22 mouse cellular contexts compared by ENCODE assay signal in genomic region chr10:21488374-21488930, GRCm38 (mm10).
DNase-seq lines count a peak whose midpoint lies in the region; ATAC-seq and TF ChIP-seq lines count a peak whose summit lies in the region.
"Had no signal": no experiment of that assay in that cellular context is flagged by ENCODE, and none has a peak within 500 bp of the region (broad histone marks: within the 10 kb centered on the region; RNA-seq: fewer than 3 reads in every experiment).

No protein-coding gene starts in this region.

- ATAC-seq in intestine, embryonic 15.5 days = peak; percentile 39; the same call in 1 of the 2 replicates
- ATAC-seq in intestine, postnatal 0 days = no peak
- peak; percentile 76; the same call in 1 of the 2 replicates for ATAC-seq in lung, embryonic 16.5 days (ENCODE audit: low read depth)
- peak; percentile 78 for ATAC-seq in stomach, embryonic 15.5 days (ENCODE audit: insufficient read depth, low FRiP score, low read depth)
- ATAC-seq: CD4-positive, CD25-positive, alpha-beta regulatory T cell, adult 4 months; forebrain, embryonic 16.5 days had no signal

- H3K27me3 ChIP-seq in intestine, embryonic 15.5 days (replicated peaks) = no peaks in the 10 kb centered on the region
- no peaks in the 10 kb centered on the region for H3K27me3 ChIP-seq in intestine, postnatal 0 days (replicated peaks; ENCODE audit: control insufficient read depth, insufficient read depth, low read length)
- no peaks in the 10 kb centered on the region for H3K27me3 ChIP-seq in lung, embryonic 16.5 days (ENCODE audit: control insufficient read depth, insufficient read depth, low read depth, low read length)
- no peaks in the 10 kb centered on the region for H3K27me3 ChIP-seq in stomach, embryonic 15.5 days (replicated peaks)
- H3K27me3 ChIP-seq: embryonic facial prominence, embryonic 13.5 days; forebrain, embryonic 12.5 days; hindbrain, embryonic 13.5 days had no signal

- TF ChIP-seq CTCF in intestine, postnatal 0 days (IDR thresholded peaks at IDR 0.05; ENCODE audit: low read depth) = no peak

- no peak overlapping the region for H3K9ac ChIP-seq in intestine, embryonic 15.5 days
- H3K9ac ChIP-seq in intestine, postnatal 0 days (ENCODE audit: low read depth, low read length) = no peak overlapping the region
- no peak overlapping the region for H3K9ac ChIP-seq in lung, embryonic 16.5 days (ENCODE audit: low read length)
- H3K9ac ChIP-seq in stomach, embryonic 15.5 days = no peak overlapping the region
- H3K9ac ChIP-seq: embryonic facial prominence, embryonic 13.5 days; forebrain, embryonic 12.5 days; hindbrain, embryonic 13.5 days had no signal

- intact Hi-C loops in heart, postnatal 14 days (cut with DNase I) = no loop called here

- DNase-seq in lung, postnatal 14 days = no peak
- no peak for DNase-seq in heart, postnatal 14 days
- DNase-seq in cerebellum, postnatal 25 days = no peak
- DNase-seq: adrenal gland, postnatal 10 days; B cell, adult 2 months; cerebellum, adult 11-12 months; cerebellum, adult 9-10 months; cerebellum, postnatal 36 days; gastrocnemius, postnatal 10 days; heart, adult 18-20 months; heart, postnatal 10 days had no signal

- H3K4me1 ChIP-seq in intestine, embryonic 15.5 days (replicated peaks) = no peaks in the 10 kb centered on the region
- no peaks in the 10 kb centered on the region; the same call in 1 of the 2 replicates for H3K4me1 ChIP-seq in intestine, postnatal 0 days (replicated peaks; ENCODE audit: control insufficient read depth, insufficient read depth, low read length)
- peaks cover 12% of the 10 kb centered on the region for H3K4me1 ChIP-seq in lung, embryonic 16.5 days (replicated peaks; ENCODE audit: control insufficient read depth, insufficient read depth, low read length)
- H3K4me1 ChIP-seq in stomach, embryonic 15.5 days = 0 out of 2 replicates have a peak, but pooled peaks cover 11% of the 10 kb centered on the region
- H3K4me1 ChIP-seq: embryonic facial prominence, embryonic 13.5 days; forebrain, embryonic 12.5 days; hindbrain, embryonic 13.5 days had no signal

- no peaks in the 10 kb centered on the region for H3K9me3 ChIP-seq in intestine, embryonic 15.5 days
- H3K9me3 ChIP-seq in intestine, postnatal 0 days (ENCODE audit: control insufficient read depth) = no peaks in the 10 kb centered on the region
- H3K9me3 ChIP-seq in lung, embryonic 16.5 days (ENCODE audit: control insufficient read depth, low read length) = no peaks in the 10 kb centered on the region
- H3K9me3 ChIP-seq in stomach, embryonic 15.5 days = no peaks in the 10 kb centered on the region
- H3K9me3 ChIP-seq: embryonic facial prominence, embryonic 13.5 days; forebrain, embryonic 12.5 days; G1E; heart, embryonic 10.5 days; hindbrain, embryonic 13.5 days had no signal

- H3K27ac ChIP-seq in intestine, embryonic 15.5 days = no peak overlapping the region
- H3K27ac ChIP-seq in intestine, postnatal 0 days (ENCODE audit: low read depth, low read length) = no peak overlapping the region
- no peak overlapping the region; the same call in 1 of the 2 replicates for H3K27ac ChIP-seq in lung, embryonic 16.5 days (ENCODE audit: low read length)
- peak overlapping the region; percentile 44; the same call in 1 of the 2 replicates for H3K27ac ChIP-seq in stomach, embryonic 15.5 days
- H3K27ac ChIP-seq: embryonic facial prominence, embryonic 13.5 days; forebrain, embryonic 12.5 days; heart, embryonic 10.5 days; hindbrain, embryonic 13.5 days had no signal

- H3K4me3 ChIP-seq in intestine, embryonic 15.5 days (replicated peaks) = no peak overlapping the region
- no peak overlapping the region for H3K4me3 ChIP-seq in intestine, postnatal 0 days (ENCODE audit: low read depth, low read length)
- H3K4me3 ChIP-seq in lung, embryonic 16.5 days (ENCODE audit: low read length) = no peak overlapping the region
- H3K4me3 ChIP-seq in stomach, embryonic 15.5 days (replicated peaks) = no peak overlapping the region
- H3K4me3 ChIP-seq: embryonic facial prominence, embryonic 13.5 days; forebrain, embryonic 12.5 days; heart, embryonic 10.5 days; hindbrain, embryonic 13.5 days had no signal

- WGBS in intestine, embryonic 15.5 days = 60% methylated on average over 7 of the region's 7 CpGs
- WGBS in intestine, postnatal 0 days = 68% methylated on average over 7 of the region's 7 CpGs
- WGBS in lung, embryonic 16.5 days = 49% methylated on average over 7 of the region's 7 CpGs
- 59% methylated on average over 7 of the region's 7 CpGs for WGBS in stomach, embryonic 15.5 days

- no peaks in the 10 kb centered on the region for H3K36me3 ChIP-seq in intestine, embryonic 15.5 days
- no peaks in the 10 kb centered on the region for H3K36me3 ChIP-seq in intestine, postnatal 0 days (ENCODE audit: control insufficient read depth, insufficient read depth)
- no peaks in the 10 kb centered on the region for H3K36me3 ChIP-seq in lung, embryonic 16.5 days (ENCODE audit: control insufficient read depth, insufficient read depth, low read length)
- H3K36me3 ChIP-seq in stomach, embryonic 15.5 days = no peaks in the 10 kb centered on the region
- H3K36me3 ChIP-seq: embryonic facial prominence, embryonic 13.5 days; forebrain, embryonic 12.5 days; G1E; heart, embryonic 10.5 days; hindbrain, embryonic 13.5 days had no signal

- H3K4me2 ChIP-seq in intestine, embryonic 15.5 days (replicated peaks) = no peak overlapping the region
- H3K4me2 ChIP-seq in intestine, postnatal 0 days (replicated peaks; ENCODE audit: low read depth) = no peak overlapping the region
- H3K4me2 ChIP-seq in lung, embryonic 16.5 days (ENCODE audit: low read depth, low read length) = no peak overlapping the region
- no peak overlapping the region for H3K4me2 ChIP-seq in stomach, embryonic 15.5 days
- H3K4me2 ChIP-seq: embryonic facial prominence, embryonic 13.5 days; forebrain, embryonic 12.5 days; hindbrain, embryonic 13.5 days had no signal
